Mouse (Mus musculus) ZHBTc4 (cell line): Measurements from ENCODE around the gene Mrps7.
"Not testable (repeated sequence)": the region's sequence is repeated elsewhere in the genome, so short reads cannot be mapped to it uniquely, and the experiment has no call there.

Experiments
- DNase-seq: peaks from one replicate; pipeline ENCODE4 v3.0.0-alpha.2; 2011; ENCODE audit warnings: low read depth, low spot score

Mrps7 gene

DNA sequence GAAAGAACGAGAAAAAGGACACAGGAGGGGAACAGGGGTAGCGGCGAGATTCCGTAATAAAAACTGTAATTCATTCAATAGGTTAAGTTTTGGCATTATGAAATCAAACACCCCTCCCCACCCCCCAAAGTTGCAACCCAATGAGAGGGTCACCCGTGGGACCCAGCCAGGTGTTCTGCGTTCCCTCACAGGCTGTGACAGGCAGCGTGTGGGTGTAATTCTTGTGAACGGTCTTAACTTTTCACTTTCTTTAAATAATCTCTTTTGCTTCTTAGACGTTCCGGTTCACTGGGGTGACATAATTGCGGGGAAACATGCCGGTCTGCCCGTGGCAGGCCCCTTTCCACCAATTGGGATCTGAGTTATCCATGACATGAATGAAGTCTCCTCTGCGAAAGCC lies 41.8 kb downstream of the Mrps7 start:
- not testable (repeated sequence) for DNase-seq

DNA sequence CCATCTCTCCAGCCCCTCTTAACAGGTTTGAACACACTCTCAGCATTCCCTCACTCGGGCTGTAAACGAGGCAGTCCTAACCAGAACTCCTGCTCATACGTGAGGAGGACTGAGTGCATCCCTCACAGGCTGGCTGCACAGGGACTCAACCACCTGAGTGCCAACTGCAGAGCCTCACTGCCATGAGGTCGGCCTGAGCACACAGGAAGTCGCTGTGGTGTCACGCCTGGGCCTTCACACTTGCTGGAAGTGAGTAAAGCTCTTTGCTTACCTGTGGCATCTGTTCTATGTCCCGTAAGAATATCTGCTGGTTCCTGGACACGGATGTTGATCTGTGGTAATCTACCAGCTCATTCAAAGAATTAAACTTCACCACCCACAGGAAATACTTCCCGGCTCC lies 42.7 kb downstream of the Mrps7 start:
- no peak for DNase-seq

DNA sequence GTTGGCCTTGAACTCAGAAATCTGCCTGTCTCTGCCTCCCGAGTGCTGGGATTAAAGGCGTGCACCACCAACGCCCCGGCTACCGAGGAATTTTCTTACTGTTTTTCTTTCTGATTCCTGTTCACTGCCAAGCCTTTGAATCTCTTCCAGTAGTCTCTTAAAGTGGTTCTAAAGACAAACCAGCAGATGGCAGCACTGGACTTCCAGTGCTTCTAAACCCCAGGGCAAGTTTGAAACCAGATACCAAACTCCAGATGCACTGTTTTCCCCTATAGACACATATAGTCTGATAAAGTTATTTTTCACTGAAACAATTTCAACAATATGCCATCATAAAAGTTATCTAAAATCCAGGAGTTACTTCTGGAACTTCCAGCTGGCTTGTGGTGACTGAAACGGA lies 43.7 kb downstream of the Mrps7 start:
- peak; percentile 90 for DNase-seq

DNA sequence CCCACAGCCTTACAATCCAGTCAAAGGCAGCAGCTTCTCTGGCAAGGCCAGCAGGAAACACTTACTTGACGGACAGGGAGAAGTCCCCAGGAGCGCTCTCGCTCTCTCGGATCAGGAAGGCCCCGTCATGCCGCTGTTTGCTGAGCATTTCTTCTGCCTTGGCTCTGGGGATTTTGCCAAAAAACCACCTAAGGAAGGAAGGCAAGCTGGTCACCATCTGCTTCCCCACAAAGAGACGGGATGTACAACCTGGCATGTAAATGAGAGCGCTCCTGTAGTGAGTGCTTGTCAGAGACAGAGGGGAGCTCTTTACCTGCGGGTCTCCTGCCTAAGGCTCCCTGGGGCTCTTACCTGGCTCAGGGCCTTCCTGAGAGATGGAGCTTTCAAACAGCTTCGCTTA lies 46.0 kb downstream of the Mrps7 start:
- no peak for DNase-seq

DNA sequence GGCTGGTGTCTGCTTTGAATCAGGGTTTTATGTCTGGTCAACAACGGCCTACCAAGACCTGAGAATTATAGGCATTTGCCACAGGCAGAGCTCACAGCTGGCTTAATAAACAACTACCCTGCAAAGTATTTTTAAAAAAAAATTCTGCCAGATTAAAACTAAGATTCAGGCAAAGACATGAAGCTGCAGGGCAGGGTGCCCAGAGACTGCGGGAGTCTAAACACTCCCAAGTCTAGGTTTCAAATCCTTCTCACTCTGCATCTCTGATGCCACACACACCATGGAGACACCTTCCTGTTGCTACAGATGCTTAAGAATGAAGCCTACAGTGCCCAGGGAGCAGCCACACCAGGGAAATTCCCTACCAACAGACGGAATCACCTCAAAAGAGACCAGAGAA lies 48.0 kb downstream of the Mrps7 start:
- DNase-seq, result no peak

DNA sequence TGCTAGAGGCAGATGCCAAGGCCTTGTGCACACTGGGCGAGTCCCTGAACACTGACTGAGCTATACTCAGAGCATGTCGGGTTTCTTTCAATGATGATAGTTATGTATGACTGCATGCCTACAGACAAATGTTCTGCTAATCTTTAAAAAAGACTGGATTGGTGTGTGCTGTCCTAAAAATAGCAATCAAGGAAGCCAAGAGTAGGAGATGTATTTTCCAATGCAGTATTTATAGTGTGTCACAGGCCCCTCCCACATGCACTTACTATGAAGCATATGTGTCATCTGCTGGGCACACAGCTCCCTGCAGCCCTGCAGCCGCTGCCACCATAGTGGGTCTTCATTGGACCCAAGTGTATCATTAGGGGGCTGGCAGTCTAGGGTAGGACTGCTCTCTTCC lies 49.5 kb downstream of the Mrps7 start:
- DNase-seq, result no peak

DNA sequence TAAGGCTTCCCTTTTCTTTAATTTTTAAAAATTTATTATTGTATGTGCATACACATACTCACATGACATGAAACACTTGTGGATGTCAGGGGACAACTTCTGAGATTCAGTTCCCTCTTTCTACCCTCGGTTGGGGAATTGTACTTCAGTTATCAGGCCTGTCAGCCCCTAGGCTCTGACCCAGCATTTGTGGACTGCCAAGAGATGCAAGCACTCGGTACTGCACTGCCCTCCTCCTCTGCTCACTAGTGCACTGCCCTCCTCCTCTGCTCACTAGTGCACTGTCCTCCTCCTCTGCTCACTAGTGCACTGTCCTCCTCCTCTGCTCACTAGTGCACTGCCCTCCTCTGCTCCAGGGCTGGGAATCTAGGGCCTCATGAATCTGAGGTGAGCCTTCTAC lies 50.4 kb downstream of the Mrps7 start:
- DNase-seq, result no peak
